ENCODE assay signal across 15 mouse cellular contexts in genomic region chr6:114864421-114864820, GRCm38 (mm10).
"Had no signal": no experiment of that assay in that cellular context is flagged by ENCODE, and none has a peak within 500 bp of the region (broad histone marks: within the 10 kb centered on the region; RNA-seq: fewer than 3 reads in every experiment).

No protein-coding gene starts in this region.

- H3K27me3 ChIP-seq: limb, embryonic 15.5 days; liver, embryonic 12.5 days; liver, embryonic 15.5 days; megakaryocyte, embryonic 14.5 days; midbrain, embryonic 13.5 days had no signal

- DNase-seq: kidney, adult 18-20 months; kidney, postnatal 14 days; kidney, postnatal 4 days; layer of hippocampus, adult 9-11 months; layer of hippocampus, postnatal 36 days; lung, adult 2 months; lung, postnatal 14 days; thymus, postnatal 25 days had no signal

- H3K4me3 ChIP-seq: limb, embryonic 15.5 days; liver, embryonic 12.5 days; liver, embryonic 15.5 days; megakaryocyte, embryonic 14.5 days; midbrain, embryonic 10.5 days; midbrain, embryonic 13.5 days had no signal

- H3K4me2 ChIP-seq: limb, embryonic 15.5 days; liver, embryonic 12.5 days; liver, embryonic 15.5 days; midbrain, embryonic 13.5 days had no signal

- H3K27ac ChIP-seq: limb, embryonic 15.5 days; liver, embryonic 12.5 days; liver, embryonic 15.5 days; macrophage; midbrain, embryonic 10.5 days; midbrain, embryonic 13.5 days had no signal
